Mouse (Mus musculus) forebrain, embryonic 10.5 days (tissue): ENCODE data around the gene Zfp697. TPM values are rescaled to one million over a fixed set of nuclear protein-coding genes. Genes with fewer than 3 reads are reported as not detected.
"Not testable (repeated sequence)": the region's sequence is repeated elsewhere in the genome, so short reads cannot be mapped to it uniquely, and the experiment has no call there.

Experiments used
- DNase-seq: peaks from one replicate; pipeline ENCODE4 v3.0.0-alpha.2; 2017; ENCODE audit warnings: low spot score; ENCODE audit errors: extremely low spot score
- H3K27ac ChIP-seq: fragments of 300-500 bp; sonication (generic); 2 replicates; pipeline ENCODE4 v1.5.1; 2016; ENCODE audit warnings: mild to moderate bottlenecking
- H3K27me3 ChIP-seq: fragments of 300-500 bp; sonication (generic); 2 replicates; pipeline ENCODE4 v1.6.1; 2016; ENCODE audit warnings: mild to moderate bottlenecking; ENCODE audit not compliant: poor library complexity, severe bottlenecking
- H3K36me3 ChIP-seq: fragments of 300-500 bp; sonication (generic); replicated peaks from 2 replicates; pipeline ENCODE4 v1.6.1; 2016; ENCODE audit warnings: mild to moderate bottlenecking, moderate library complexity
- H3K4me1 ChIP-seq: fragments of 300-500 bp; sonication (generic); 2 replicates; pipeline ENCODE4 v1.6.1; 2016
- H3K4me3 ChIP-seq: fragments of 300-500 bp; sonication (generic); 2 replicates; pipeline ENCODE4 v1.5.1; 2016; ENCODE audit warnings: mild to moderate bottlenecking, moderate library complexity
- H3K9me3 ChIP-seq: fragments of 300-500 bp; sonication (generic); 2 replicates; pipeline ENCODE4 v1.6.1; 2016; ENCODE audit warnings: mild to moderate bottlenecking, moderate library complexity
- WGBS: fragments of 180-500 bp; shearing (Covaris S2); methylation state at CpG from one replicate; pipeline ENCODE4 v1.1.7; 2016; 5-methylcytosine and 5-hydroxymethylcytosine counted together
- polyA plus RNA-seq: library from polyadenylated mRNA; unstranded; fragments of >200 nt; fragmentation: Nextera tagmentation; extraction: Ambion mirVana; gene quantifications from 2 replicates; pipeline ENCODE4 v1.2.1, GENCODE M21; 2016

Zfp697 gene
- polyA plus RNA-seq, 1 experiment from 2014 or later: 7.1 TPM

DNA sequence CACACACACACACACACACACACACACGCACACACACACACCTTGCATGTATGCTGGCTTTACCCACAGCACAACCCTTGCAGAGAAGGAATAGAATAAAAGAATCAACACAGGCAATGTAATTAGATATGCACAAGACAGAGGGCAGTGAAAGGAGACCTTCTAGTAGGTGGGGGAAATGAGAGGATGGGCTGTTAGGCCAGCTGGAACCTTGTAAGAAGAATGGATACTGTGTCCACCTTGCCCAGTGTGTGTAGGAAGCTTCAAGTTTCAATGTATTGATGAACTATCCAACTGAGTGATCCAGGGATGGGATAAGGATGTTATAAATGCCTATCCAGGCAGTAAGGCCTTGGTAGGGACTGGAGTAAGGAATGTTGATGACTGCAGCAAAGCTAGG lies 52.8 kb downstream of the Zfp697 start:
- Histone ChIP-seq H3K27me3 (peaks cover 6% of the 10 kb centered on the region), H3K36me3 (no peaks in the 10 kb centered on the region), H3K27ac (no peak overlapping the region), H3K4me3 (no peak overlapping the region), H3K4me1 (peaks cover 4% of the 10 kb centered on the region), H3K9me3 (0 out of 2 replicates have a peak, but pooled peaks cover 3% of the 10 kb centered on the region)
- WGBS: 88% methylated on average over 1 of the region's 1 CpGs
- no peak for DNase-seq

GRCm38 (mm10) chr3:98442245-98442644 lies 60.0 kb downstream of the Zfp697 start:
- not testable (repeated sequence) for H3K27ac ChIP-seq, H3K27me3 ChIP-seq, H3K4me1 ChIP-seq, H3K4me3 ChIP-seq, H3K36me3 ChIP-seq, DNase-seq, H3K9me3 ChIP-seq
- WGBS: 40% methylated on average over 3 of the region's 3 CpGs

- not testable (repeated sequence) for H3K4me3 ChIP-seq, H3K9me3 ChIP-seq, H3K27me3 ChIP-seq, DNase-seq, H3K4me1 ChIP-seq, H3K36me3 ChIP-seq, H3K27ac ChIP-seq
- WGBS: 14% methylated on average over 3 of the region's 3 CpGs
Observed at GRCm38 (mm10) chr3:98443149-98443779, 61.0 kb downstream of the Zfp697 start.

DNA sequence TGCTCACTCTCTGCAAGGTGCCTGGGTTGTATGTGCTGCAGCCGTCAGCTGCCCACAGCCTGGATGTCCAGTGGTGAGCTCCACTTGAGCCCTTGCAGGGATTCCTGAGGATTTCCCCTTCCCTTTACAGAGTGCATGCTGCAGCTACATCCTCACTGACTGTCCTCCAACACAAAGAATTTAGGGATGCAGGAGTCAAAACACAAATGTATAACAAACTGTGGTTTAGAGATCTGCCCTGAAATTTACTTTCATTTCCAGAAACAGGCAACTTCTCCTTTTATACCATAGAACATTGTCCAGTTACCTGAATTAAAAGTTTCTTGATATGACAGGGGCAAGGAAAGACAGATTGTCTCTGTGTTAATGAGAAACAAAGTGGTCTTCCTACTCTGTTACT lies 61.7 kb downstream of the Zfp697 start:
- not testable (repeated sequence) for H3K9me3 ChIP-seq, H3K27ac ChIP-seq, H3K4me1 ChIP-seq, H3K27me3 ChIP-seq, DNase-seq, H3K4me3 ChIP-seq, H3K36me3 ChIP-seq
- 83% methylated on average over 1 of the region's 1 CpGs for WGBS

DNA sequence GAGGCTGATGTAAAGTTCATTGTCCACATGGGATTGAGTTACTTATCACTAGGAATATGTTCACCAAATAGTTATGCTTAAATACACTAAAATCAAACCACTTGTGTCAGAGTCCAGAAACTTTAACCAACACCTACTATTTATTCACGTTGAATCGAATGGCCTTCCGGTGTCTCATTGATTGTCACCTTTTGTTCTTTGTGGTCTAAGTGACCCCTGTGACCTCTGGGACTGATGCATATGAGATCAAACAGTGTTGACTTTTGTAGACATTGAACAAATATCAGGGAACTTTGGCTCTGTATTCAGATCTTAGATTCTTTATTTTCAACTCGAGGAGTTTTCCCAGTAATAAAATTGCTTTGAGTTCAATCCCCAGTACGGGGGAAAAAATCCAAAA lies 71.5 kb downstream of the Zfp697 start:
- not testable (repeated sequence) for H3K4me1 ChIP-seq, H3K27ac ChIP-seq, H3K27me3 ChIP-seq, H3K4me3 ChIP-seq, H3K36me3 ChIP-seq, H3K9me3 ChIP-seq, DNase-seq
- WGBS: 78% methylated on average over 5 of the region's 5 CpGs

GRCm38 (mm10) chr3:98457026-98457425 lies 74.8 kb downstream of the Zfp697 start, which contains the start of gene Gm4450:
TSS of gene Gm4450 (minus strand) at chr3:98457126.
- not testable (repeated sequence) for H3K4me3 ChIP-seq, H3K27me3 ChIP-seq, H3K4me1 ChIP-seq, H3K9me3 ChIP-seq, H3K36me3 ChIP-seq, H3K27ac ChIP-seq, DNase-seq
- WGBS: 100% methylated on average over 1 of the region's 1 CpGs

- H3K27me3 ChIP-seq, H3K4me3 ChIP-seq, H3K27ac ChIP-seq, H3K4me1 ChIP-seq, DNase-seq, H3K9me3 ChIP-seq, H3K36me3 ChIP-seq: not testable (repeated sequence)
- WGBS: 71% methylated on average over 1 of the region's 2 CpGs
Observed at GRCm38 (mm10) chr3:98469323-98469722, 87.1 kb downstream of the Zfp697 start.

GRCm38 (mm10) chr3:98471057-98471456 lies 88.8 kb downstream of the Zfp697 start:
- not testable (repeated sequence) for H3K4me1 ChIP-seq, H3K27ac ChIP-seq, H3K9me3 ChIP-seq, H3K4me3 ChIP-seq, H3K36me3 ChIP-seq, DNase-seq, H3K27me3 ChIP-seq
- no CpG with 5 or more reads among the region's 1 CpGs for WGBS

- not testable (repeated sequence) for H3K36me3 ChIP-seq, H3K4me3 ChIP-seq, DNase-seq, H3K9me3 ChIP-seq, H3K4me1 ChIP-seq, H3K27me3 ChIP-seq, H3K27ac ChIP-seq
Observed at GRCm38 (mm10) chr3:98471499-98471898, 89.2 kb downstream of the Zfp697 start.

DNA sequence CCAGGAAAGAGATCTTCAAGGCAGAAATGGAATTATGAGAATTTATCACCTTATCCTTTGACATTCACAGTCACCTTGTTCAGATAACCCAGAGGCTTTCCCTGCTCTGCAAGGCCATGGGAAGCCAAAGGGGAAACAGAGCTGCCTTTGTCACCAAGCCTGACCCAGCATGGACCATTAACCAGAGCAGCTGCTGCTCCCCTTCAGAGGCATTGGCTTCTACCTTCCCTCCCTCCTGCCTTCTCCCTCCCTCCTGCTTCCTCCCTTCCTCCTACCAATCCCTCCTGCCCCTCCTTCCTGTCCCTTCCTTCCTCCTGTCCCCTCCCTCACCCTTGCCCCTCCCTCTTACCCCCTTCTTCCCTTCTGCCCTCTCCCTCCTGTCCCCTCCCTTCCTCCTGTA lies 111.9 kb downstream of the Zfp697 start:
- not testable (repeated sequence) for H3K4me1 ChIP-seq, H3K36me3 ChIP-seq, H3K4me3 ChIP-seq, H3K9me3 ChIP-seq, H3K27ac ChIP-seq, DNase-seq, H3K27me3 ChIP-seq

DNA sequence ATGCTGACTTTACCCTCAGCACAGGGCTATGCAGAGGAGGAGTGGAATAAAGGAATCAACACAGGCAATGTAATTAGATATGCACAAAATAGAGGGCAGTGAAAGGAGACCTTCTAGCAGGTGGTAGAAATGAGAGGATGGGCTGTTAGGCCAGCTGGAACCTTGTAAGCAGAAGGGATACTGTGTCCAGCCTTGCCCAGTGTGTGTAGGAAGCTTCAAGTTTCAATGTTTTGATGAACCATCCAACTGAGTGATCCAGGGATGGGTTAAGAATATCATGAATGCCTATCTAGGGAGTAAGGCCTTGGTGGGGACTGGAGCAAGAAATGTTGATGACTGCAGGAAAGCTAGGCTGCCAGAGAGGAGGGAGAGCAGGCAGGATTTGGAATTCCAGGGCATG lies 112.8 kb downstream of the Zfp697 start:
- DNase-seq, H3K27me3 ChIP-seq, H3K4me3 ChIP-seq, H3K9me3 ChIP-seq, H3K27ac ChIP-seq, H3K4me1 ChIP-seq, H3K36me3 ChIP-seq: not testable (repeated sequence)

- not testable (repeated sequence) for H3K36me3 ChIP-seq, H3K4me1 ChIP-seq, H3K4me3 ChIP-seq, H3K27me3 ChIP-seq, H3K27ac ChIP-seq, H3K9me3 ChIP-seq, DNase-seq
- WGBS: no CpG with 5 or more reads among the region's 2 CpGs
Observed at GRCm38 (mm10) chr3:98496762-98497161, 114.5 kb downstream of the Zfp697 start.

- not testable (repeated sequence) for H3K27me3 ChIP-seq, H3K27ac ChIP-seq, H3K36me3 ChIP-seq, H3K4me3 ChIP-seq, H3K4me1 ChIP-seq, H3K9me3 ChIP-seq, DNase-seq
Observed at GRCm38 (mm10) chr3:98497401-98497800, 115.1 kb downstream of the Zfp697 start.

DNA sequence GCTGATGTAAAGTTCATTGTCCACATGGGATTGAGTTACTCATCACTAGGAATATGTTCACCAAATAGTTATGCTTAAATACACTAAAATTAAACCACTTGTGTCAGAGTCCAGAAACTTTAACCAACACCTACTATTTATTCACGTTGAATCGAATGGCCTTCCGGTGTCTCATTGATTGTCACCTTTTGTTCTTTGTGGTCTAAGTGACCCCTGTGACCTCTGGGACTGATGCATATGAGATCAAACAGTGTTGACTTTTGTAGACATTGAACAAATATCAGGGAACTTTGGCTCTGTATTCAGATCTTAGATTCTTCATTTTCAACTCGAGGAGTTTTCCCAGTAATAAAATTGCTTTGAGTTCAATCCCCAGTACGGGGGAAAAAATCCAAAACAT lies 125.0 kb downstream of the Zfp697 start:
- WGBS: no CpG with 5 or more reads among the region's 5 CpGs
- not testable (repeated sequence) for H3K27me3 ChIP-seq, H3K36me3 ChIP-seq, DNase-seq, H3K9me3 ChIP-seq, H3K27ac ChIP-seq, H3K4me1 ChIP-seq, H3K4me3 ChIP-seq
